Mouse (Mus musculus) liver, postnatal 0 days (tissue): Measurements from ENCODE around the gene Tapbp. TPM values are rescaled to one million over a fixed set of nuclear protein-coding genes. Genes with fewer than 3 reads are reported as not detected.
"Not testable (repeated sequence)": the region's sequence is repeated elsewhere in the genome, so short reads cannot be mapped to it uniquely, and the experiment has no call there.

ENCODE experiments used
- ATAC-seq: fragments of 200-750 bp; cut with Nextera tagmentation; 2 replicates; pipeline ENCODE4 v1.8.0; 2017; ENCODE audit warnings: mild to moderate bottlenecking, moderate library complexity
- DNase-seq: peaks from one replicate; pipeline ENCODE4 v3.0.0-alpha.2; 2016
- H3K27ac ChIP-seq: fragments of 300-500 bp; sonication (generic); 2 replicates; pipeline ENCODE4 v1.5.1; 2014; ENCODE audit warnings: antibody characterized with exemption, moderate library complexity, mild to moderate bottlenecking, low read depth
- H3K27me3 ChIP-seq: fragments of 300-500 bp; sonication (generic); 2 replicates; pipeline ENCODE4 v1.6.1; 2014; ENCODE audit warnings: low read length, control low read depth, mixed read lengths; ENCODE audit not compliant: insufficient read depth
- H3K36me3 ChIP-seq: fragments of 300-500 bp; sonication (generic); replicated peaks from 2 replicates; pipeline ENCODE4 v1.6.1; 2014; ENCODE audit warnings: mild to moderate bottlenecking, control low read depth, low read length, moderate library complexity, mixed read lengths; ENCODE audit not compliant: insufficient read depth
- H3K4me1 ChIP-seq: fragments of 300-500 bp; sonication (generic); 2 replicates; pipeline ENCODE4 v1.6.1; 2014; ENCODE audit warnings: antibody characterized with exemption, mild to moderate bottlenecking, control low read depth; ENCODE audit not compliant: insufficient read depth
- H3K4me2 ChIP-seq: fragments of 300-500 bp; sonication (generic); 2 replicates; pipeline ENCODE4 v1.6.1; 2014; ENCODE audit warnings: low read depth, mild to moderate bottlenecking, low read length, moderate library complexity, mixed read lengths
- H3K4me3 ChIP-seq: fragments of 300-500 bp; sonication (generic); 2 replicates; pipeline ENCODE4 v1.5.1; 2014; ENCODE audit warnings: low read depth, low read length
- H3K9ac ChIP-seq: fragments of 300-500 bp; sonication (generic); replicated peaks from 2 replicates; pipeline ENCODE4 v1.6.1; 2014; ENCODE audit warnings: mild to moderate bottlenecking, moderate library complexity
- H3K9me3 ChIP-seq: fragments of 300-500 bp; sonication (generic); 2 replicates; pipeline ENCODE4 v1.6.1; 2016; ENCODE audit warnings: mild to moderate bottlenecking, control low read depth, low read length, mixed read lengths
- CTCF ChIP-seq: sonication (generic); IDR thresholded peaks from 2 replicates; pipeline ENCODE4 v1.5.1; 2016; ENCODE audit warnings: antibody characterized with exemption, low read depth
- EP300 ChIP-seq: IDR thresholded peaks from 2 replicates; pipeline ENCODE4 v1.6.1; 2016; ENCODE audit warnings: antibody characterized with exemption, low read depth, mild to moderate bottlenecking
- WGBS: fragments of 180-500 bp; shearing (Covaris S2); extraction: QIAGEN DNeasy Blood & Tissue Kit; methylation state at CpG from one replicate; pipeline ENCODE4 v1.1.7; 2014; ENCODE audit not compliant: insufficient replicate concordance; 5-methylcytosine and 5-hydroxymethylcytosine counted together
- polyA plus RNA-seq: library from polyadenylated mRNA; unstranded; fragments of >200 nt; fragmentation: Nextera tagmentation; extraction: Ambion mirVana; gene quantifications from 2 replicates; pipeline ENCODE4 v1.2.1, GENCODE M21; 2015

Gene Tapbp
- polyA plus RNA-seq = 47.0 and 47.9 TPM in 2 replicates

DNA sequence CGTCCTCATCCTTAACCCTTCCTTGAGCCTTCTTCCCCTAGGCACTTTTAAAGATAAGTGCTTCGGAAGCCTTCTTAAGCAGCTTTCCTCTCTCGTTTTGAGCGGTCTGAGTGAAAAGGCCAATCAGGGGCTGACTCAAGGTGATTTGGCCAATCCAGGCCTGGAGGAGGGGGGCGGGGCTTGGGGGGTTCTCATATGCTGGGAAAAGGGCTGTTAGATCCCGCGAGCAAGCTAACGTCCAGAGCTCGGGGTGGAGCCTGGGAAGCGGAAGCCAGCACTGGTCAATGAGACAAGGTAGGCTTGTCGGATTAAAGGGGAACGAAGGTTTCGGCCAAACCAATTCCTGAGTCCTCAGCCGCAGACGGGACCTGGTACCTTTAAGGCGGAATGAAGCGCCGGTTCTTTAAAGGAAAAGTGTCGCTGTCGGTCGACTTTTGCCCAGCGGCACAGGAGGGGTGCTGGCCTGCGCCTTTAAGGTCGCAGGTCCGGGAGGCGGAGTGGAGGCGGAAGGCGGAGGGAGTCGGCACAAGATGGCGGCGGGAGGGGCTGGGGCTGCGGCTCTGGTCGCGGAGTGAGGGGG is at the start of gene Tapbp, which contains the start of gene Zbtb22:
Gene Tapbp, plus strand, starts transcription at position 229 of the 580 bp plus-strand sequence.
Gene Zbtb22, plus strand, starts transcription at position 234 of the 580 bp plus-strand sequence.
- H3K4me3 ChIP-seq = peak within 1 kb of the TSS; percentile 73
- ATAC-seq (peak; percentile 88), DNase-seq (peak; percentile 98)
- peaks cover 28% of the 10 kb centered on the region for H3K4me1 ChIP-seq
- peak; percentile 69 for TF ChIP-seq EP300
- TF ChIP-seq CTCF = no peak
- H3K27me3 ChIP-seq = no peaks in the 10 kb centered on the region
- H3K9me3 ChIP-seq = no peaks in the 10 kb centered on the region
- peak within 1 kb of the TSS; percentile 79 for H3K27ac ChIP-seq
- H3K9ac ChIP-seq = peak within 1 kb of the TSS; percentile 59
- H3K4me2 ChIP-seq = peak within 1 kb of the TSS; percentile 91
- H3K36me3 ChIP-seq = peaks cover 53% of the 10 kb centered on the region
- 0% methylated on average over 33 of the region's 34 CpGs for WGBS

DNA sequence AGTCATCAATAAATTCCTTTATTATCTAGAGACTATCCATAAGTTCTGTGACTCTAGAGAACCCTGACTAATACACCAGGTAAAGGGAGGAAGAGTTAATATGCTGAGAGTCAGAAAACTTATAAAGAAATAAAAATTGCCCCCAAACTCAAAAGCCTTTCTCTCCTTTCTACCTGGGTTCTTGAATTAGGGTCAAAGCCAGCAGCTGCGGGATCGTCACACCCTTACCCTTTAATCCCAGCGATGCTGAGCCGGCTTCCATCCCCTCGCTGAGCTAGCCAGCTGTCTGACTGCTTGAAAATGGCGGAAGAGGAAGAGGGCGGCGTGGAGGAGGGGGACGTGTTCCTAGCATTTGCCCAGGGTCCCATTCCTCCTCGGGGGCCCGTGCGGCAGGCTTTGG is 42.2 kb upstream of the Tapbp start, which contains the start of gene Gm7029:
Gene Gm7029, plus strand, starts transcription at position 301 of the 400 bp plus-strand sequence.
- not testable (repeated sequence) for H3K36me3 ChIP-seq, ATAC-seq, H3K27me3 ChIP-seq, H3K9me3 ChIP-seq, H3K4me2 ChIP-seq, H3K4me3 ChIP-seq, DNase-seq, H3K9ac ChIP-seq, H3K4me1 ChIP-seq, H3K27ac ChIP-seq
- 90% methylated on average over 3 of the region's 12 CpGs for whole genome bisulfite sequencing

DNA sequence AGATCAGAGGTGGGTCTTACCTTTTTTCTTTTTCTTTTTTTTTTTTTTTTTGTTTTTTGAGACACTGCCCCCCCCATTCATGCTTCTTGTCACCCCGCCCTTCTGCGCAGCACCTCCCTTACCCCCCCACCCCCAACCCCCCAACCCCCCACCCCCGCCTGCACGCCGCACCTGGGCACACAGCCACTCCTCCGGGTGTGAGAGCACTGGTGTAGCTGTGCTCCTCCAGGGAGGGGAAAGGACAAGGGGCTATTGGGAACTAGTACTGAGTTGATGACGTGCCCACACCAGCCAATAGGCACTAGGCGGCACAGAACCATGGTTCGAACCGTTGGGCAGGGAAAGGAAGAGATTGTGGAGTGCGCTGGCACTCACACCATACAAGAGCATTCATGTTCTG is 41.3 kb upstream of the Tapbp start:
- no peak overlapping the region for H3K27ac ChIP-seq
- WGBS = 89% methylated on average over 7 of the region's 11 CpGs
- H3K9ac ChIP-seq = no peak overlapping the region
- no peaks in the 10 kb centered on the region for H3K27me3 ChIP-seq
- no peaks in the 10 kb centered on the region for H3K9me3 ChIP-seq
- H3K4me2 ChIP-seq = no peak overlapping the region
- H3K36me3 ChIP-seq = peaks cover 4% of the 10 kb centered on the region; the same call in 1 of the 2 replicates
- no peak for ATAC-seq
- TF ChIP-seq CTCF (no peak), EP300 (no peak)
- DNase-seq = no peak
- no peaks in the 10 kb centered on the region for H3K4me1 ChIP-seq
- no peak overlapping the region for H3K4me3 ChIP-seq

DNA sequence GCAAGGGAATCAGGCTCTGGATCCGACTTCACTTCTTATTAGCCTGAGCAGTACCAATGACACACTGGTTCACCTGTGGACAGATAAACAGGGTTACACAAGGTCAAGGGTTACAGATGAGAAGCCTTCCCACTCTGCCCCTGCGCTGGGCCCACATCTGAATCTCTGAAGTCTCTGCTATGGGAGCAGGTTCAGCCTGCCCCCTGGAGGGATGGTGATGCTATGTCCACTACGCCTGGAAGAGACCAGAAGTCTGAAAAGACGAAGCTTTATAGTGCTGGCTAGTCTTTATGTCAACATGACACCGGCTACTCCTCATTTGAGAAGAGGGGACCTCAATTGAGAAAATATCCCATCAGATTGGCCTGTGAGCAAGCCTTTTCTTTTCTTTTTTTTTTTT is 39.9 kb upstream of the Tapbp start:
- 75% methylated on average over 5 of the region's 5 CpGs for WGBS
- peak; percentile 57 for ATAC-seq
- H3K9ac ChIP-seq, H3K4me1 ChIP-seq, H3K4me3 ChIP-seq, H3K4me2 ChIP-seq, H3K27ac ChIP-seq, H3K27me3 ChIP-seq, H3K9me3 ChIP-seq, DNase-seq, H3K36me3 ChIP-seq: not testable (repeated sequence)
- TF ChIP-seq CTCF = peak; percentile 58

DNA sequence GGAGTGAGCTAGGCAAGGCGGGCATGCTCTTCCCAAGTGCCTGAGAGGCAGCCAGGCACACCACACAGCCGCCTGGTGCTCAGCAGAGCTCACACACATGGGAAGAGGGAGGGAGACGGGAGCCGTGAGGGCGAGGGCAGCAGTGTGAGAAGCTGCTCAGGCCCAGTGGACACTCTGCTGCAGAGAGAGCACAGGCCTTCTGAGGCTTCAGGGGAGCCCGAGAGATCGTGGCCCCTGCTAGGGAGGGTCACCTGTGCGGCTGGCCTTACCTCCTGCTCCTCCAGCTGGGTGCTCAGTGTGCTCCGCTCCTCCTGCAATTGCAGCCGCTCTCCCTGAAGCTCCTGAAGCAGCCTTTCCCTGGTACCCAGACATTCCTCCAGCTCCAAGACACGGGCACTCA is 31.4 kb upstream of the Tapbp start:
- H3K9me3 ChIP-seq, DNase-seq, H3K4me2 ChIP-seq, H3K27ac ChIP-seq, ATAC-seq, H3K27me3 ChIP-seq, H3K4me3 ChIP-seq, H3K9ac ChIP-seq: not testable (repeated sequence)
- Histone ChIP-seq H3K4me1 (peaks cover 10% of the 10 kb centered on the region), H3K36me3 (peaks cover 17% of the 10 kb centered on the region; the same call in 1 of the 2 replicates)
- WGBS = 96% methylated on average over 6 of the region's 11 CpGs

DNA sequence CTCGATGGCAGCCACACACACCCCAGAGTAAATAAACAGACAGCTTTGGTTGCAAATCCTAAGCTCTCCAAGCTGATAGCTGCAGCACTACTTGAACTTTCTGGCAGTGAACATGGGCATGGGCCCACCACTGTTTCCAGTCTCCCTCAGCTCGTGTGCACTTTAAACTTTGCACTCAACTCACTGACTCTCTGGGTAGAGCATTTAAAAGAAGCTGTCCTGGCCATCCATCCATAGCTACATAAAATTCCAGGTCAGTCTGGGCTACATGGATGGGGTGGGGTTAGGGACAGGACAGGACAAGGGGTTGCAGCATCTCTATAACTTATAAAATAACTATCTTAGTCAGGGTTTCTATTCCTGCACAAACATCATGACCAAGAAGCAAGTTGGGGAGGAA is 27.9 kb upstream of the Tapbp start:
- not testable (repeated sequence) for ATAC-seq
- 39% methylated on average over 2 of the region's 2 CpGs for WGBS
- peak overlapping the region; percentile 29; the same call in 1 of the 2 replicates for H3K4me2 ChIP-seq

DNA sequence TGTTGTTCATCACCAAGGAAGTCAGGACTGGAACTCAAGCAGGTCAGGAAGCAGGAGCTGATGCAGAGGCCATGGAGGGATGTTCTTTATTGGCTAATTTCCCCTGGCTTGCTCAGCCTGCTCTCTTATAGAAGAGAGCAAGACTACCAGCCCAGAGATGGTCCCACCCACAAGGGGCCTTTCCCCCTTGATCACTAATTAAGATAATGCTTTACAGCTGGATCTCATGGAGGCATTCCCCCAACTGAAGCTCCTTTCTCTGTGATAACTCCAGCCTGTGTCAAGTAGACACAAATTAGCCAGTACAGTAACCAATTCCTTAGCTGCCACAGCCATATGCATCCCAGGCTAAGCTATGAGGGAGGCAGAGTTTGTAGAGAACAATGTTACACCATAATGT is 27.5 kb upstream of the Tapbp start:
- H3K27me3 ChIP-seq, H3K9me3 ChIP-seq, DNase-seq, H3K36me3 ChIP-seq, H3K27ac ChIP-seq, ATAC-seq: not testable (repeated sequence)
- H3K4me2 ChIP-seq = peak overlapping the region; percentile 70; the same call in 1 of the 2 replicates
- H3K9ac ChIP-seq = peak overlapping the region; percentile 38; the same call in 1 of the 2 replicates
- H3K4me3 ChIP-seq = peak overlapping the region; percentile 79
- H3K4me1 ChIP-seq = peaks cover 10% of the 10 kb centered on the region

More for the DNA sequence above, 27.9 kb upstream of the Tapbp start:
- not testable (repeated sequence) for H3K9ac ChIP-seq, H3K27ac ChIP-seq, H3K27me3 ChIP-seq, DNase-seq, H3K9me3 ChIP-seq, H3K36me3 ChIP-seq
- peaks cover 10% of the 10 kb centered on the region for H3K4me1 ChIP-seq
- peak overlapping the region; percentile 79; the same call in 1 of the 2 replicates for H3K4me3 ChIP-seq

DNA sequence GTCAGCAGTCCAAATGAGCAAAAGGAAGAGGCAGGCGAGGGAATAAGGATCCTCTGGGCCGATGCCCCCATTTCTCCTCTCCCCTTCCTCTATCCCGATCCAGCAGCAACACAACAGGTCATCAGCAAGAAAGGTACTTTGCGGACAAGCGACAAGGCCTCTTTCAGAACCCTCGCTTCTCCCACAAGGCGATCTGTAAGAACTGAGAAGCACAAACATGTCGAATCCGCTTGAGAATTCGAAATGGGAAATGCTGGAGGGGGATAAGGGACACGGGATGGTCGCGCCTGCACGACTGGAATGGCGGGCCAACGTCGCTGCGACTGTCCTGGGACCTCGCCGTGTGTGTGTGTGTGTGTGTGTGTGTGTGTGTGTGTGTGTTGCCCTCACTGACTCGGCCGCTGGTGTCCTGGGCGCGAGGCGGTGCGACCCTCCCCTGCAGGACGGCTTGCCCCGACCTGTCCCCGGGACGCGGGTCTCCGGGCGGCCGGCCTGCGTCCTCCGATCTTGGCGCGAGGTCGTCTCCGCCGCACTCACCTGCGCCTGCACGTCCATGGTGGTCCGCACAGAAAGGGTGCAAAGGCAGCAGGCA is 25.7 kb upstream of the Tapbp start:
- peak overlapping the region; percentile 81 for H3K9ac ChIP-seq
- DNase-seq, H3K36me3 ChIP-seq, H3K27me3 ChIP-seq, H3K9me3 ChIP-seq: not testable (repeated sequence)
- H3K4me1 ChIP-seq = peaks cover 10% of the 10 kb centered on the region
- 0% methylated on average over 39 of the region's 44 CpGs for WGBS
- H3K4me3 ChIP-seq = peak overlapping the region; percentile 79
- H3K27ac ChIP-seq = peak overlapping the region; percentile 61
- H3K4me2 ChIP-seq = peak overlapping the region; percentile 70
- peak; percentile 2 for ATAC-seq
